Mouse (Mus musculus): Measurements from ENCODE around the gene H2-Ab1.

DNA sequence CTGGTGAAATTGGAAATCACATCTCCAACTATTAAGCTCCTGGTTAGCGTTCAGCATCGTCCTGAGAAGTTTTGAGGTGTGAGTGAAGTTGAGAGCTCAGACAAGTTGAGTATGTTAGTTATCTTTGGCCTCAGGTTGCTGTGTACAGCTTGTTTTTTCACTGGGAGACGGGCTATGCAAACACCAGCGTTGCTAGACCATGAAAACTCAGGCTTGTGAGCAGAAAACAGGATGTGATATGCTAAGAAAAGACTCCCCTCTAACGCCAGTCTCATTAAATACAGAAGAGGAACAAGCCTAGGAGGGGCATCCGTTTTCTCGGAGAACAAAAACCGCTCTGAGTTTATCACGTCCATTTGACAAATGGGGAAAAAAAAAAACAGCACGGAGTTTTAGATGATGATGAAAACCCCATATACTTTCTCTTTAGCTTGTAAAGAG is 17.9 kb upstream of the H2-Ab1 start:
- TF ChIP-seq CTCF (IDR thresholded peaks at IDR 0.05) (no peak), POLR2A (IDR thresholded peaks at IDR 0.05; ENCODE audit: insufficient read depth, low read depth, low read length) (peak; percentile 70; the same call in 1 of the 2 replicates)

Data from heart, adult 2 months (tissue).